Mouse (Mus musculus) brain, embryonic 14.5 days (tissue): ENCODE data around the gene Samhd1.

ENCODE experiments used
- CTCF ChIP-seq: fragments of 200-500 bp; IDR thresholded peaks from 2 replicates; pipeline ENCODE4 v1.5.1; 2012; ENCODE audit warnings: inconsistent platforms, mild to moderate bottlenecking, moderate library complexity, borderline replicate concordance; ENCODE audit not compliant: insufficient read depth, insufficient read length; ENCODE audit errors: extremely low read depth
- POLR2A ChIP-seq: fragments of 200-500 bp; IDR thresholded peaks from 2 replicates; pipeline ENCODE4 v1.6.1; 2012; ENCODE audit warnings: mild to moderate bottlenecking, inconsistent platforms, borderline replicate concordance; ENCODE audit not compliant: poor library complexity, insufficient read depth, insufficient read length, severe bottlenecking; ENCODE audit errors: extremely low read depth

- TF ChIP-seq CTCF = no peak
- TF ChIP-seq POLR2A = no peak
Observed at GRCm38 (mm10) chr2:157166371-157167080, 31.5 kb upstream of the Samhd1 start.
